Mouse (Mus musculus): Measurements from ENCODE around the gene Srpk2. TPM values are rescaled to one million over a fixed set of nuclear protein-coding genes. Genes with fewer than 3 reads are reported as not detected.

Srpk2 gene
- polyA plus RNA-seq, 1 experiment: 22.8 TPM

DNA sequence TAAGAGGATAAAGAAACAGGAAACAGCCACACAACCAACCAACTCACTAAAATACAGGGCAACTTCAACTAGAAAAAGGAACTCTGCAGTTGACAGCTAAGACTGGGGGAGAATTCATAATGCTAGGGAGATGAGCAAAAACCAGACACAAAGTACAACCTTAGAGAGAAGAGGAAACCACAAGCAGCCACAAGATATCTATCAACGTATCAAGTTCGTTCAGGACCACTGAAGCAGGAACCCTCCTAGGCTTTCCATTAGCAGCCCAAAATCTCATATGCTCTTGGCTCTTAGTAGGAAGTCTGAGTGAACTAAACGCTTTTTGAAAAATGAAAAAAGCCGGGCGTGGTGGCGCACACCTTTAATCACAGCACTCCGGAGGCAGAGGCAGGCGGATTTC is 47.1 kb downstream of the Srpk2 start:
- 23% methylated on average over 8 of the region's 8 CpGs for WGBS
- TF ChIP-seq CTCF (IDR thresholded peaks at IDR 0.05; ENCODE audit: control insufficient read depth, insufficient read depth, low read length) (no peak), POLR2A (IDR thresholded peaks at IDR 0.05; ENCODE audit: borderline replicate concordance, control insufficient read depth, low read depth, low read length) (no peak)
- Histone ChIP-seq H3K27ac (ENCODE audit: control insufficient read depth, insufficient read depth, low read depth, low read length, poor library complexity) (no peak overlapping the region), H3K4me3 (replicated peaks; ENCODE audit: control insufficient read depth, low read depth, low read length) (no peak overlapping the region), H3K4me1 (ENCODE audit: control insufficient read depth, insufficient read depth, low read length) (no peaks in the 10 kb centered on the region; the same call in 1 of the 2 replicates)

- Histone ChIP-seq H3K27ac (ENCODE audit: control insufficient read depth, insufficient read depth, low read depth, low read length, poor library complexity) (no peak overlapping the region), H3K4me1 (ENCODE audit: control insufficient read depth, insufficient read depth, low read length) (no peaks in the 10 kb centered on the region; the same call in 1 of the 2 replicates), H3K4me3 (replicated peaks; ENCODE audit: control insufficient read depth, low read depth, low read length) (no peak overlapping the region)
- no peak for TF ChIP-seq POLR2A (IDR thresholded peaks at IDR 0.05; ENCODE audit: borderline replicate concordance, control insufficient read depth, low read depth, low read length)
- TF ChIP-seq CTCF (IDR thresholded peaks at IDR 0.05; ENCODE audit: control insufficient read depth, insufficient read depth, low read length): no peak
- WGBS: 0% methylated on average over 1 of the region's 1 CpGs
Measured at GRCm38 (mm10) chr5:23631490-23631889, 52.9 kb downstream of the Srpk2 start.

DNA sequence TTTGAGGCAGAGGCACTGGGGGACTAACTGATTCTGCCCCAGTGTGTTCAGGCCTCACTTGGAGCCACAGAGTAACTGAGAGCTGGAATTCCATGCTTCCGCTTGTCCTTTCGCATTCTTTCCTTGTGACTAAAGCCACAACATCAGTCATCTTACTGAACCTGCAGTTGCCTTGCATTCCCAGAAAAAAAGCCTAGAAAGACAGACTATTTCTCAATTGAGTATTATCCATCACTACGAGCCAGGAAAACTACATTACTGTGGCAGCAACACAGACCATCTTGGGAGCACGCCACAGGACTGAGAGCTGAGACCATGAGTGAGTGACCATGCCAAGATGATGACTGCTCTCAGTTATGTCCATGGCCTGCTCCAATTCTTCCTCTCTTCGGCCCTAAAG is 57.2 kb downstream of the Srpk2 start:
- no peaks in the 10 kb centered on the region; the same call in 1 of the 2 replicates for H3K4me1 ChIP-seq (ENCODE audit: control insufficient read depth, insufficient read depth, low read length)
- 86% methylated on average over 5 of the region's 5 CpGs for WGBS
- H3K27ac ChIP-seq (ENCODE audit: control insufficient read depth, insufficient read depth, low read depth, low read length, poor library complexity): no peak overlapping the region
- no peak overlapping the region for H3K4me3 ChIP-seq (replicated peaks; ENCODE audit: control insufficient read depth, low read depth, low read length)
- TF ChIP-seq CTCF (IDR thresholded peaks at IDR 0.05; ENCODE audit: control insufficient read depth, insufficient read depth, low read length): no peak
- TF ChIP-seq POLR2A (IDR thresholded peaks at IDR 0.05; ENCODE audit: borderline replicate concordance, control insufficient read depth, low read depth, low read length): no peak

- no peaks in the 10 kb centered on the region; the same call in 1 of the 2 replicates for H3K4me1 ChIP-seq (ENCODE audit: control insufficient read depth, insufficient read depth, low read length)
- TF ChIP-seq CTCF (IDR thresholded peaks at IDR 0.05; ENCODE audit: control insufficient read depth, insufficient read depth, low read length) (no peak), POLR2A (IDR thresholded peaks at IDR 0.05; ENCODE audit: borderline replicate concordance, control insufficient read depth, low read depth, low read length) (no peak)
- no peak overlapping the region for H3K4me3 ChIP-seq (replicated peaks; ENCODE audit: control insufficient read depth, low read depth, low read length)
- no peak overlapping the region for H3K27ac ChIP-seq (ENCODE audit: control insufficient read depth, insufficient read depth, low read depth, low read length, poor library complexity)
- 72% methylated on average over 2 of the region's 2 CpGs for WGBS
Measured at GRCm38 (mm10) chr5:23626173-23626572, 58.2 kb downstream of the Srpk2 start.

- Histone ChIP-seq H3K4me3 (replicated peaks; ENCODE audit: control insufficient read depth, low read depth, low read length) (no peak overlapping the region), H3K27ac (ENCODE audit: control insufficient read depth, insufficient read depth, low read depth, low read length, poor library complexity) (no peak overlapping the region), H3K4me1 (ENCODE audit: control insufficient read depth, insufficient read depth, low read length) (no peaks in the 10 kb centered on the region)
- WGBS: 58% methylated on average over 8 of the region's 8 CpGs
- TF ChIP-seq POLR2A (IDR thresholded peaks at IDR 0.05; ENCODE audit: borderline replicate concordance, control insufficient read depth, low read depth, low read length) (no peak), CTCF (IDR thresholded peaks at IDR 0.05; ENCODE audit: control insufficient read depth, insufficient read depth, low read length) (no peak)
Measured at GRCm38 (mm10) chr5:23620621-23621020, 63.8 kb downstream of the Srpk2 start.

DNA sequence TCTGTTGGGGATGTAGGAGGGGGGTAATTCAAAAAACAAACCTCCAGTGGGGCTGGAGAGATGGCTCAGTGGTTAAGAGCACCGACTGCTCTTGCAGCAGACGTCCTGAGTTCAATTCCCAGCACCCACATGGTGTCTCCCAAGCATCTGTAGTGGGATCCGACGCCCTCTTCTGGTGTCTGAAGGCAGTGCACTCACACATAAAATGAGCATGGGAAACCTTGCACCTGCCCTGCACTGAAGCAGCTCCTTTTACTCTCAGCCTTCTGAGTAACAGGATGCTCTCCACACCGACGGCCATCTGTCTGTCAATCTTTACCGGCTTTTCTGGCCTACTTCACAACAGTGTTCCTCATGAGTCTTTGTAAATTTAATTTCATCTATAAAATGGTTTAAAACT is 65.8 kb downstream of the Srpk2 start:
- H3K27ac ChIP-seq (ENCODE audit: control insufficient read depth, insufficient read depth, low read depth, low read length, poor library complexity): no peak overlapping the region
- H3K4me3 ChIP-seq (replicated peaks; ENCODE audit: control insufficient read depth, low read depth, low read length): no peak overlapping the region
- no peaks in the 10 kb centered on the region; the same call in 1 of the 2 replicates for H3K4me1 ChIP-seq (ENCODE audit: control insufficient read depth, insufficient read depth, low read length)
- 85% methylated on average over 7 of the region's 7 CpGs for WGBS
- TF ChIP-seq CTCF (IDR thresholded peaks at IDR 0.05; ENCODE audit: control insufficient read depth, insufficient read depth, low read length) (no peak), POLR2A (IDR thresholded peaks at IDR 0.05; ENCODE audit: borderline replicate concordance, control insufficient read depth, low read depth, low read length) (no peak)

GRCm38 (mm10) chr5:23617104-23617415 is 67.4 kb downstream of the Srpk2 start:
- Histone ChIP-seq H3K4me1 (ENCODE audit: control insufficient read depth, insufficient read depth, low read length) (peaks cover 2% of the 10 kb centered on the region; the same call in 1 of the 2 replicates), H3K27ac (ENCODE audit: control insufficient read depth, insufficient read depth, low read depth, low read length, poor library complexity) (peak overlapping the region; percentile 82), H3K4me3 (replicated peaks; ENCODE audit: control insufficient read depth, low read depth, low read length) (peak overlapping the region; percentile 82)
- WGBS: 0% methylated on average over 5 of the region's 5 CpGs
- TF ChIP-seq POLR2A (IDR thresholded peaks at IDR 0.05; ENCODE audit: borderline replicate concordance, control insufficient read depth, low read depth, low read length): no peak
- no peak for TF ChIP-seq CTCF (IDR thresholded peaks at IDR 0.05; ENCODE audit: control insufficient read depth, insufficient read depth, low read length)

DNA sequence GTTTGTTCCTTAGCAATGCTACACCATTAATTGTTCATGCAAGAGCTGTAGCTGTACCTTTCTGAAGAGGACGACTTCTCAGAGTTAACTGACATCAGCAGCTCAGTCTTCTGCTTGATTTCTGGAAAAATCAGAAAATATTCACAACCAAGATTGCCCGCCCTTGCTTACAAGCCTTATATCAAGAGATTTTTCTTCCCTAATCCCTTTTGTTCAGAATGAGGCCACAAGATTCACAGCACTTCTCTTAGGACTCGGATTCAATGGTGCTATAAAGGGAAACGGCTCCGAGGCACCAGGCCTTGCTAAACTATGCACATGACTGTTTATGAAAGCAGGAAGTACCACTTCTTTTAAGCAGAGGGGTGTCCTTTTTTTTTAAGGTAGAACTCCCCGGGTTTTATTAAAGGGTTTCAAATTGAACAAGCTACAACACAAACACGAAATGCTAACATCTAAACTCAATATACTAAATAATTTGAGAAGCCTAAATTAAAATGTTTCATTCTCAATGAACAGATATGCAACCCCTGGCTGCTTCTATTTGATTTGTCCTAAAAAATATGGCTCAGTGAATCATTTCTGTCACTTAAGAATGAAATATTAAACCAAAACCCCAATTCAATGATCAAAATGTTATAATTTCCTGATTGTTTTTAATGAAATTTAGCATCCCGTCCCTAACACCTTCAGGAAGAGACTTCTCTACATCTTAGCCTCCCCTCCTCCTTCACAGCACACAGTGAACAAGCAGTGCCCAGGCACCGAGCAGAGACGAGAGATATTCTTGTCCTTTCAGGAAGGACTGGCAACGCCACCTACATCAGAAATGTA is 67.9 kb downstream of the Srpk2 start:
- under 1% methylated on average over 11 of the region's 11 CpGs for WGBS
- peak overlapping the region; percentile 82 for H3K27ac ChIP-seq (ENCODE audit: control insufficient read depth, insufficient read depth, low read depth, low read length, poor library complexity)
- no peak for TF ChIP-seq CTCF (IDR thresholded peaks at IDR 0.05; ENCODE audit: control insufficient read depth, insufficient read depth, low read length)
- no peak for TF ChIP-seq POLR2A (IDR thresholded peaks at IDR 0.05; ENCODE audit: borderline replicate concordance, control insufficient read depth, low read depth, low read length)
- peaks cover 2% of the 10 kb centered on the region; the same call in 1 of the 2 replicates for H3K4me1 ChIP-seq (ENCODE audit: control insufficient read depth, insufficient read depth, low read length)
- peak overlapping the region; percentile 82 for H3K4me3 ChIP-seq (replicated peaks; ENCODE audit: control insufficient read depth, low read depth, low read length)
